Mouse (Mus musculus) right cerebral cortex, postnatal 14 days (tissue): ENCODE measurements around the gene Pramel7.
"Not testable (repeated sequence)": the region's sequence is repeated elsewhere in the genome, so short reads cannot be mapped to it uniquely, and the experiment has no call there.

Experiments
- DNase-seq: peaks from one replicate; pipeline ENCODE4 v3.0.0; 2022

Gene Pramel7

GRCm38 (mm10) chr2:87496993-87497392 is at the start of gene Pramel7:
Gene Pramel7, minus strand, starts transcription at chr2:87497093.
- DNase-seq, result not testable (repeated sequence)

GRCm38 (mm10) chr2:87545442-87545841 is 48.5 kb upstream of the Pramel7 start, which contains the start of gene Olfr1128:
Gene Olfr1128, minus strand, starts transcription at chr2:87545542.
- no peak for DNase-seq

- no peak for DNase-seq
These were observed 37.9 kb upstream of the Pramel7 start for GRCm38 (mm10) chr2:87534826-87535225.

- DNase-seq, result no peak
These were observed 34.6 kb upstream of the Pramel7 start, which contains the start of gene Olfr153 for GRCm38 (mm10) chr2:87531496-87531895. Gene Olfr153, plus strand, starts transcription at chr2:87531796.

GRCm38 (mm10) chr2:87525899-87526616 is 29.2 kb upstream of the Pramel7 start:
- DNase-seq, result peak; percentile 5

- DNase-seq, result no peak
These were observed 23.8 kb upstream of the Pramel7 start for GRCm38 (mm10) chr2:87520651-87521050.

GRCm38 (mm10) chr2:87516581-87516980 is 19.7 kb upstream of the Pramel7 start:
- DNase-seq, result no peak

GRCm38 (mm10) chr2:87515457-87516060 is 18.7 kb upstream of the Pramel7 start:
- DNase-seq, result no peak

GRCm38 (mm10) chr2:87515046-87515445 is 18.2 kb upstream of the Pramel7 start:
- no peak for DNase-seq

- no peak for DNase-seq
These were observed 9.4 kb upstream of the Pramel7 start, which contains the start of gene Pramel6 for GRCm38 (mm10) chr2:87506265-87506664. Gene Pramel6, plus strand, starts transcription at chr2:87506565.

- no peak for DNase-seq
These were observed 14.6 kb downstream of the Pramel7 start for GRCm38 (mm10) chr2:87482276-87482675.

GRCm38 (mm10) chr2:87481158-87481557 is 15.7 kb downstream of the Pramel7 start:
- DNase-seq, result no peak

GRCm38 (mm10) chr2:87480207-87480606 is 16.7 kb downstream of the Pramel7 start:
- no peak for DNase-seq

- no peak for DNase-seq
These were observed 35.1 kb downstream of the Pramel7 start for GRCm38 (mm10) chr2:87461769-87462168.

- no peak for DNase-seq
These were observed 43.2 kb downstream of the Pramel7 start, which contains the start of gene Olfr1126 for GRCm38 (mm10) chr2:87453662-87454061. Gene Olfr1126, plus strand, starts transcription at chr2:87453962.
